Mouse (Mus musculus) G1E (cell line): ENCODE data around the gene Fblim1. TPM values are rescaled to one million over a fixed set of nuclear protein-coding genes. Genes with fewer than 3 reads are reported as not detected.

Experiments used
- ATAC-seq: 2 replicates; pipeline ENCODE4 v1.8.0; 2016; ENCODE audit warnings: mild to moderate bottlenecking; ENCODE audit not compliant: insufficient number of reproducible peaks, poor library complexity, low FRiP score, severe bottlenecking; ENCODE audit errors: extremely low read depth
- DNase-seq: peaks from one replicate; pipeline ENCODE4 v3.0.0; 2012; ENCODE audit warnings: low spot score
- H3K27me3 ChIP-seq: 2 replicates; pipeline ENCODE4 v1.6.1; 2012; ENCODE audit warnings: mild to moderate bottlenecking, low read length, inconsistent platforms; ENCODE audit not compliant: insufficient read depth
- H3K36me3 ChIP-seq: replicated peaks from 2 replicates; pipeline ENCODE3; 2012; ENCODE audit warnings: mild to moderate bottlenecking, inconsistent platforms
- H3K4me1 ChIP-seq: 2 replicates; pipeline ENCODE4 v1.6.1; 2012; ENCODE audit warnings: low read depth, low read length, inconsistent platforms, mixed read lengths; ENCODE audit not compliant: insufficient read depth
- H3K4me3 ChIP-seq: 2 replicates; pipeline ENCODE4 v1.5.1; 2012; ENCODE audit warnings: low read depth, mild to moderate bottlenecking, inconsistent platforms, low read length, moderate library complexity, mixed read lengths
- H3K9me3 ChIP-seq: replicated peaks from 2 replicates; pipeline ENCODE4 v1.6.1; 2012; ENCODE audit warnings: inconsistent platforms
- CTCF ChIP-seq: IDR thresholded peaks from 2 replicates; pipeline ENCODE4 v1.5.1; 2012; ENCODE audit warnings: low read depth, low read length, inconsistent platforms, mixed read lengths
- GATA1 ChIP-seq: IDR thresholded peaks from 2 replicates; pipeline ENCODE4 v1.6.1; 2012; ENCODE audit warnings: borderline replicate concordance, low read length, inconsistent platforms, mixed read lengths
- GATA2 ChIP-seq: IDR thresholded peaks from 2 replicates; pipeline ENCODE4 v1.6.1; 2012; ENCODE audit warnings: low read depth, low read length, inconsistent platforms, borderline replicate concordance
- POLR2AphosphoS5 ChIP-seq: IDR thresholded peaks from 2 replicates; pipeline ENCODE4 v1.6.1; 2012; ENCODE audit warnings: low read depth, low read length, inconsistent platforms; ENCODE audit not compliant: insufficient replicate concordance
- TAL1 ChIP-seq: conservative IDR thresholded peaks from 2 replicates; pipeline ENCODE4 v1.6.1; 2012; ENCODE audit warnings: low read depth, low read length, inconsistent platforms, mixed read lengths
- polyA plus RNA-seq: library from polyadenylated mRNA; stranded (reverse); fragments of >175 nt; gene quantifications from 2 replicates; pipeline ENCODE4 v1.2.3, GENCODE M21; 2012
- total RNA-seq, 2 experiments: library from RNA; stranded (forward) in 1 of 2; stranded (reverse) in 1 of 2; fragments of 200-1000 nt in 1 of 2; fragments of >200 nt in 1 of 2; fragmentation: Nextera tagmentation in 1 of 2; gene quantifications; 2 replicates each; pipeline ENCODE4 v1.2.3; 2014 to 2017

Gene Fblim1
- not detected in 2 replicates for total RNA-seq (2014; fragmentation: Nextera tagmentation)
- 0.11 TPM in 1 of 2 replicates, not detected in the other for total RNA-seq (2017)
- polyA plus RNA-seq, result not detected in 2 replicates

- Histone ChIP-seq H3K4me3 (no peak within 1 kb of the TSS), H3K27me3 (peaks cover 46% of the 10 kb centered on the region), H3K9me3 (no peaks in the 10 kb centered on the region; the same call in 1 of the 2 replicates), H3K4me1 (no peaks in the 10 kb centered on the region), H3K36me3 (no peaks in the 10 kb centered on the region)
- no peak for DNase-seq
- ATAC-seq, result no peak
- TF ChIP-seq POLR2AphosphoS5 (no peak), GATA1 (no peak), GATA2 (no peak), CTCF (no peak), TAL1 (no peak)
Observed at GRCm38 (mm10) chr4:141605861-141606260, at the start of gene Fblim1. Gene Fblim1 (minus strand): TSS chr4:141606096.

- Histone ChIP-seq H3K9me3 (no peaks in the 10 kb centered on the region), H3K27me3 (no peaks in the 10 kb centered on the region), H3K4me3 (no peak overlapping the region), H3K4me1 (peaks cover 25% of the 10 kb centered on the region), H3K36me3 (peaks cover 81% of the 10 kb centered on the region)
- no peak for TF ChIP-seq GATA1
- no peak for TF ChIP-seq CTCF
- TF ChIP-seq TAL1, result no peak
- no peak for TF ChIP-seq POLR2AphosphoS5
- no peak for TF ChIP-seq GATA2
- no peak for DNase-seq
- ATAC-seq, result no peak
Observed at GRCm38 (mm10) chr4:141654509-141654908, 48.6 kb upstream of the Fblim1 start.

- no peak overlapping the region for H3K4me3 ChIP-seq
- no peaks in the 10 kb centered on the region for H3K9me3 ChIP-seq
- no peaks in the 10 kb centered on the region for H3K27me3 ChIP-seq
- no peak for TF ChIP-seq CTCF
- no peak for TF ChIP-seq POLR2AphosphoS5
- no peak for TF ChIP-seq GATA1
- TF ChIP-seq GATA2, result no peak
- peaks cover 22% of the 10 kb centered on the region for H3K4me1 ChIP-seq
- no peak for DNase-seq
- no peak for ATAC-seq
- H3K36me3 ChIP-seq, result peaks cover 81% of the 10 kb centered on the region
Observed at GRCm38 (mm10) chr4:141653813-141654212, 47.9 kb upstream of the Fblim1 start.

- no peaks in the 10 kb centered on the region for H3K9me3 ChIP-seq
- no peak for DNase-seq
- no peak for ATAC-seq
- peaks cover 17% of the 10 kb centered on the region for H3K4me1 ChIP-seq
- no peak for TF ChIP-seq GATA1
- TF ChIP-seq TAL1, result no peak
- no peak for TF ChIP-seq CTCF
- TF ChIP-seq POLR2AphosphoS5, result no peak
- TF ChIP-seq GATA2, result no peak
- H3K27me3 ChIP-seq, result no peaks in the 10 kb centered on the region
- H3K4me3 ChIP-seq, result no peak overlapping the region
- H3K36me3 ChIP-seq, result peaks cover 82% of the 10 kb centered on the region
Observed at GRCm38 (mm10) chr4:141653044-141653443, 47.1 kb upstream of the Fblim1 start.

- TF ChIP-seq TAL1 (no peak), GATA2 (no peak), GATA1 (no peak), CTCF (no peak)
- Histone ChIP-seq H3K4me3 (no peak overlapping the region), H3K36me3 (peaks cover 82% of the 10 kb centered on the region), H3K9me3 (no peaks in the 10 kb centered on the region), H3K27me3 (no peaks in the 10 kb centered on the region), H3K4me1 (peaks cover 12% of the 10 kb centered on the region)
- ATAC-seq (no peak), DNase-seq (no peak)
Observed at GRCm38 (mm10) chr4:141651944-141652343, 46.0 kb upstream of the Fblim1 start.

GRCm38 (mm10) chr4:141651286-141651685 is 45.4 kb upstream of the Fblim1 start:
- TF ChIP-seq TAL1, result no peak
- no peak for TF ChIP-seq GATA2
- no peak for TF ChIP-seq GATA1
- no peak for TF ChIP-seq POLR2AphosphoS5
- no peak for TF ChIP-seq CTCF
- no peak for DNase-seq
- ATAC-seq, result no peak
- Histone ChIP-seq H3K36me3 (peaks cover 80% of the 10 kb centered on the region), H3K4me1 (peaks cover 6% of the 10 kb centered on the region), H3K4me3 (no peak overlapping the region), H3K27me3 (no peaks in the 10 kb centered on the region), H3K9me3 (no peaks in the 10 kb centered on the region)

GRCm38 (mm10) chr4:141649244-141649643 is 43.3 kb upstream of the Fblim1 start:
- no peak overlapping the region for H3K4me3 ChIP-seq
- H3K36me3 ChIP-seq, result peaks cover 80% of the 10 kb centered on the region
- H3K4me1 ChIP-seq, result no peaks in the 10 kb centered on the region
- TF ChIP-seq GATA2, result no peak
- no peak for TF ChIP-seq POLR2AphosphoS5
- TF ChIP-seq GATA1, result no peak
- TF ChIP-seq CTCF, result no peak
- TF ChIP-seq TAL1, result no peak
- DNase-seq, result no peak
- no peak for ATAC-seq
- H3K9me3 ChIP-seq, result no peaks in the 10 kb centered on the region
- H3K27me3 ChIP-seq, result no peaks in the 10 kb centered on the region
